Comparison of ENCODE assay signal across 17 mouse cellular contexts in genomic region chr13:59518016-59518415, GRCm38 (mm10).
"Had no signal": no experiment of that assay in that cellular context is flagged by ENCODE, and none has a peak within 500 bp of the region (broad histone marks: within the 10 kb centered on the region; RNA-seq: fewer than 3 reads in every experiment).

No protein-coding gene starts in this region.

- H3K4me3 ChIP-seq: lung, embryonic 15.5 days; megakaryocyte, embryonic 14.5 days; midbrain, embryonic 13.5 days; midbrain, embryonic 15.5 days; neural tube, embryonic 12.5 days; stomach, embryonic 15.5 days had no signal

- DNase-seq: liver, postnatal 0 days; lung, adult 2 months; lung, postnatal 14 days; lung, postnatal 36 days; right cerebral cortex, postnatal 14 days; thymus, adult 2 months; thymus, postnatal 25 days; thymus, postnatal 4 days had no signal

- H3K27ac ChIP-seq: lung, embryonic 15.5 days; macrophage; midbrain, embryonic 13.5 days; midbrain, embryonic 15.5 days; neural tube, embryonic 12.5 days; stomach, embryonic 15.5 days; stomach, postnatal 0 days had no signal

- H3K27me3 ChIP-seq: lung, embryonic 15.5 days; megakaryocyte, embryonic 14.5 days; midbrain, embryonic 13.5 days; midbrain, embryonic 15.5 days; neural tube, embryonic 12.5 days; stomach, embryonic 15.5 days had no signal

- ATAC-seq: liver, postnatal 0 days; lung, postnatal 0 days; midbrain, embryonic 13.5 days; midbrain, embryonic 15.5 days had no signal

- H3K9me3 ChIP-seq: lung, embryonic 15.5 days; megakaryocyte, embryonic 14.5 days; midbrain, embryonic 13.5 days; midbrain, embryonic 15.5 days; neural tube, embryonic 12.5 days; stomach, embryonic 15.5 days had no signal

- H3K4me1 ChIP-seq: lung, embryonic 15.5 days; midbrain, embryonic 13.5 days; midbrain, embryonic 15.5 days; neural tube, embryonic 12.5 days; stomach, embryonic 15.5 days had no signal

- H3K36me3 ChIP-seq: lung, embryonic 15.5 days; stomach, embryonic 15.5 days had no signal
